Mouse (Mus musculus): Measurements from ENCODE around the gene Gm49388.
"Not testable (repeated sequence)": the region's sequence is repeated elsewhere in the genome, so short reads cannot be mapped to it uniquely, and the experiment has no call there.

The Gm49388 gene

DNA sequence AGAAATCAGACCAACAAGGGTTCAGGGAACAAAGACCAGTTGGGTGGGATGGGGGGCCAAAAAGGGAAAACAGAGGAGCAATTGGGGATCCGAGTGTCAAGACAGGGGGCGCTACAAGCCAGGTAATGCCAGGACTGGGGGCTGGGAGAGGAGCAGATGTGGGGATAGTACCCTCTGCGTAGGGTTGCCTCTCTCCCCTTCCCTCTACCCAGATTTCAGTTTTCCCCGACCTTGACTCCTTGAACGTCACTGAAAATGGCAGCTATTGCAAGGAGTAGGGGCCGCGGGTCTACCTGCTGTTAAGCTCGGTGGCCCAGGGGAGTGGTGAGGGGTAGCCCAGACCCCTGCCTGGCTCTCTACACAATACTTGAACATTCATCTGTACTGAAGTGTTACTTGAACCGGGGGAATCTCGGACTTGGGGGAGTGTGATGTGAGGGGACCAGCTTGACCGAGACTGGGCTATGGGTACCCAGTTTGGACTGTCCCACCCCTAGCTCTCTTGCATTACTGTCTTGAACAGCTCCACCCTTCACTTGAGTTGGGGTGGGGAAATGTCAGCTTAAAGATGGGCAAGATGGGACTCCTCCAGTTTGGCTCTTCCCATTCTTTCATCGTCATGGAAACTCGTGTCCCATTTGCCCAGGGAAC lies 16.9 kb upstream of the Gm49388 start:
- no peak for DNase-seq (ENCODE audit: low read depth, low spot score)

DNA sequence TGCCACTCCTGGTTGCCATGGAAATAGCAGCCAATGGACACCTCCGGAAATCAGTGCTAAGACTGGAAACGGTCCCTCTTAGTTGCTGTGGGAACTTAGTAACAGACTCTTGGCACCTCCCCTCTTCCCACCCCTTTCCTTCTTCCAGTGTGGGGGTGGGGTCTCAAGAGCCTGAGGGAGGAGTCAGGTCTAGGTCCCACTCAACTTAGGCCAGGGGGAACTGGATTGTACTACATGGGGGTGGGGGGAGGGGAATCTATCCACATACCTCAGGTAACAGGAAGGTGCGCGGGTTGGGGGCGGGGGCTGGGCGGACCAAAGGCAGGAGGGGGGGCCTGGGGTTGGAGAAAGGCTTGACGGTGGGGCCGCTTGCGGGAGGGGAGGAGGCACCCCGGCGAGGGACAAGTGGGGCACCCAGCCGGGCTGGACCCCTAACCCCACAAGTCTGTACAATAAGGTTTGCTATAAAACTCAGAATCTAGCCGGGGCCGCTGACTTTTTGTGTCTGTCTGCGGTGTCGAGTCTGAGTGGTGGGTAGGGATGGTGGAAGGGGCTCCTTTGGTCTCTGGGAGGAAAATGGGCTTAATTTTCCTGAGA lies 16.3 kb upstream of the Gm49388 start:
- DNase-seq (ENCODE audit: low read depth, low spot score) = peak; percentile 94

DNA sequence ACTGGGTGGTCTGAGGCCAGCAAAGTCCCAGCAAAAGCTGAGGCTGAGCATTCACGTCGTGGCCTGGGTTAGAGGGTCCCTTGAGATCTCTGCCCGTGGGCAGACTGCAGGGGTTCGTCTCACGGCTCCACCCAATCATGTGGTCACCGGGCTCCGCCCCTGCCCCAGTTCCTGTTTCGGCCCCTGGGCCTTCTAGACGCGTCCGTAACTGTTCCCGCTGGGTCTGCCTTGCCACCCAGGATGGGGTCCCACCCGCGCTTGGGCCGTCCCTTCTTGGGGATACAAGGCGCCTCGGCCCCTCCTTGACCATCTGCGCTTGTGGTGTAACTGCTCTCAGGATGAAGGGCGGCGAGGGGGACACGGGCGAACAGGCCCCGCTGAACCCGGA lies 15.8 kb upstream of the Gm49388 start, which contains the start of gene Orai3:
Orai3 (plus strand) TSS at position 165 of the 388 bp plus-strand sequence.
- peak; percentile 79 for DNase-seq (ENCODE audit: low read depth, low spot score)

DNA sequence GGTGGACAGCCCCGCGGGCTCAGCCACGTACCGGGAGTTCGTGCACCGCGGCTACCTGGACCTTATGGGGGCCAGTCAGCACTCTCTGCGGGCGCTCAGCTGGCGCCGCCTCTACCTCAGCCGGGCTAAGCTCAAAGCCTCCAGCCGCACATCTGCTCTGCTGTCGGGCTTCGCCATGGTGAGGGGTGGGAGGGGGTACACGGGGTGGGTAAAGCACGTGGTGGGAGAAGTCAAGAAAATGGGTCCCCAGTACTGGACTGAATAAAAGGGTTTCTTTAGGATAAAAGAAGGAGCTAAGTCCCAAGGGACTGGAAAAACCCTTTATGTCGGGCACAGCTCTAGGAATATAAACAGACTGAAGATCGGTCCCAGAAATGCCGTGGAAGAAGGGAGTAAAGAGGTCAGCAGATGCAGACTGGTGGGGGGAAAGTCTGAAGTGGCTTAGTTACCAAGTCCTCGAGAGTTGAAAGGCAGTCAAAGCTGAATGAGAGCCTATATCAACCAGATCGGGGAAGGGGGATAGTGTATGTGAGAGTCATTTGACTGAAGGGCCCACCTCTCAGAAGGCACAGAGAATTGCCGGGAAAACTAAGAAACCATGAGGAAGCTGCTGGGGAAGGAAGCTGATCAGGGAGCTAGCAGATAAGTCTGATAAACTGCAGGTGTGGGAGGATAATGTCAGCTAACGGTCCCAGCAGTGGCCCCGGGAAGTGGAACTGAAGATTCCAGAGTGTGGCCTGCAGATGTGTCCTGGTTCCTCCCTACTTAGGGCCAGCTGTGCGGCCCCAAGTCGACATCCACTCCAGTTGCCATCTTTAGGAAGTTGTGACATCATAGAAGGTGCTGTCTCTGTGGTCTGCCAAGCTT lies 15.1 kb upstream of the Gm49388 start:
- DNase-seq (ENCODE audit: low read depth, low spot score) = peak; percentile 34

DNA sequence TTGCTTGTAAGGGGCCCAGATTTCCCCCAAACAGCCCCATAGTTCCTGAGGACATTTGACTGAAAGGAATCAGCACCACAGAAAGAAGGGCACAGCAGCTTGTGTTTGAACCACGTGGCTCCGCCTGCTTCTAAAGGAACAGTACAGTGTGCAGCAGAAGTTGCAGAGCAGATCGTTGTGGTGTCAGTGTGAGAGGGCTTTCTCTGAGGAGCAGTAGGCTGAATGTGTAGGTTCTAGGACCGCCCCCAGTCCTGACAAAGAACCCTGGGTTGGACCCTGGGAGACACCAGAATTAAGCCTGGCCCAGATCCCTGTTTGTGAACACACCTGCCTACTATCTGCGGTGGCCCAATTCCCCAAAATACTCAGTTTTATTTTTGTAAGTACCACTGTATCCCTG lies 14.1 kb upstream of the Gm49388 start:
- no peak for DNase-seq (ENCODE audit: low read depth, low spot score)

DNA sequence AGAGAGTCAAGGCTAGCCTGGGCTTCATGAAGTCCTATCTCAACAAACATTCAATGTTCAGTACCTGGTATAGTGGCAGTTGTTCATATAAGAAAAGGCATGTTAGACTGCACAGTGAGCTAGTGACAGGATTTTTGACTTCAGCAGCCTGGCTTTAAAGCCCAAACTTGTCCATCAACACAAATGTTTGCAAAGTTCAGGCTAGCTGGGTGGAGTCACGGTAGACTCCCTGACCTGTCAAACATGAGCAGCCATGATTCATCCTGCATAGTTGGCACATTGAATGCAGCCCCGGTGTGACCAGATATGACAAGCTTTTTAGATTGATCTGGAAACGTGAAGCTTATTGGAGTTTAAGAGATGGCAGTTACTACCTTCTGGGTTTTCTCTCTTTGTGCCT lies 13.3 kb upstream of the Gm49388 start:
- DNase-seq (ENCODE audit: low read depth, low spot score) = no peak

DNA sequence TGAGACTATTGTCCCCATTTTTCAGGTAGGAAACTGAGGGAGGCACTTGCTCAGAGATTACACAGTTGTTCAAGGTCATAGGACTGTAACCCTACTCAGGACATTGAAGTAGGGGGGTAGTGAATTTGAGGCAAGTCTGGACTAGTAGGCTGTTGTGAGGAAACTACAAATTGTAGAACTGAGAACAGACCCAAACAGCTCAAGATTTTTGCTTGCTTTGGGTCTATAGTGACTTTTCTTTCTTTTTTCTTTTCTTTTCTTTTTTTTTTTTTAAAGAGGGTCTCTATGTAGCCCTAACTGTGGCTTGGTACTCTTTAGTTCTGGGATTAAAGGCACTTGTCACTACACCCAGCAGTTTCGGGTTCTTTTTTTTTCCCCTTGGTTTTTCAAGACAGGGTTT lies 12.9 kb upstream of the Gm49388 start:
- DNase-seq (ENCODE audit: low read depth, low spot score) = no peak

DNA sequence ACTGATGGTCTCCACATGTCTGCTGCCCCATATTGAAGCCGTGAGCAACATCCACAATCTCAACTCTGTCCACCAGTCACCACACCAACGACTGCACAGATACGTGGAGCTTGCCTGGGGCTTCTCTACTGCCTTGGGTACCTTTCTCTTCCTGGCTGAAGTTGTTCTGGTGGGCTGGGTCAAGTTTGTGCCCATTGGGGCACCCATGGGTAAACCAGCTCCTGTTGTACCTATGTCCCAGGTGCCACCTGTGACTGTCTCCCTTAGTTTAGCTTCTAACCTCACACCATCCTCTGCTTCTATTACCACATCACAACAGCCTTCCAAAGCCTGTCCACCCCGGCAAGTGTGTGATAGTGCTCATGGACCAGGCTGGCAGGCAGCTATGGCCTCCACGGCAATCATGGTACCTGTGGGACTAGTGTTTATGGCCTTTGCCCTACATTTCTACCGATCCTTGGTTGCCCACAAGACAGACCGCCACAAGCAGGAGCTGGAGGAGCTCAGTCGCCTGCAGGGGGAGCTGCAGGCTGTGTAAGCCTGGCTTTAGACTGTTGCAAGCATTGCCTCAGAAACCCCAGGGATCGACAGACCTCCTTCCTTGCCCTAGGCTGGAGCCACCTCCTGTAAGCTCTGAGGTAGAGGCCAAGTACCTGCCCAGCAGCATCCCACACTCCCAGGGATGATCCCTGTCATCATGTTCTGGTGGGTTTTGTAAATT lies 11.6 kb upstream of the Gm49388 start:
- DNase-seq (ENCODE audit: low read depth, low spot score) = peak; percentile 85

DNA sequence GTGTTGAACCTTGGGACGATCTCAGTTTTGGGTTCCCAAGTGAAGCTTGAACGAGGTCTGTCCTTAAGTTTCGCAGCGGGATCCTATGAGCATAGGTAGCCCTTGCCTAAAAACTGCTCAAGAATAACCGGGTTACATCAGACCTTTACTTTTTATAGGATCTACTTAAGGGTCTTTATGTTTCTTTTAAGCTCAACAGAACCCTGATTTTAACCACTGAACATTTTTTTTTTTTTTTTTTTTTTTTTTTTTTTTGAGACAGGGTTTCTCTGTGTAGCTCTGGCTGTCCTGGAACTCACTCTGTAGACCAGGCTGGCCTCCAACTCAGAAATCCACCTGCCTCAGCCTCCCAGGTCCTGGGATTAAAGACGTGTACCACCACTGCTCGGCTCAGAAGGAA lies 9.6 kb upstream of the Gm49388 start:
- DNase-seq (ENCODE audit: low read depth, low spot score) = not testable (repeated sequence)

DNA sequence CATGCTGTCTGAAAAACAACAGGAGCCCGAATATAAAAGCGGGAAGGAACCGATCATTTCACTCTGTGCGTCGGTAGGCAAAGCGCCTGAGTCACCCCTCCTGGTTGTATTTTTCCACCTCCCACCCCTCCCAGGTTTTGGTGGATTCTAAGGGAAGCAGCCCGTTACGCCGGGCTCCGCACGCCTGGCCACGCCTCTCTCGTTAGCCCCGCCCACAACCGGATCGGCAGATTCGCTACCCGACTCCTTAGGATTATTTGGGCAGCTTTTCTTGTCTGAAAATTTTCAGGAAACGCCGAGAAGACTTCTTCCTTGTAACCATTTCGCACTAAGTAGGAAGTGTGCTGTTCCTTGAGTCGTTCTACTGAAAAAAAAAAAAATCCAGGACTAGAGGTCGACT lies 9.0 kb upstream of the Gm49388 start, which contains the start of gene Setd1a:
Setd1a (plus strand) TSS at position 245 of the 400 bp plus-strand sequence.
- peak; percentile 88 for DNase-seq (ENCODE audit: low read depth, low spot score)

DNA sequence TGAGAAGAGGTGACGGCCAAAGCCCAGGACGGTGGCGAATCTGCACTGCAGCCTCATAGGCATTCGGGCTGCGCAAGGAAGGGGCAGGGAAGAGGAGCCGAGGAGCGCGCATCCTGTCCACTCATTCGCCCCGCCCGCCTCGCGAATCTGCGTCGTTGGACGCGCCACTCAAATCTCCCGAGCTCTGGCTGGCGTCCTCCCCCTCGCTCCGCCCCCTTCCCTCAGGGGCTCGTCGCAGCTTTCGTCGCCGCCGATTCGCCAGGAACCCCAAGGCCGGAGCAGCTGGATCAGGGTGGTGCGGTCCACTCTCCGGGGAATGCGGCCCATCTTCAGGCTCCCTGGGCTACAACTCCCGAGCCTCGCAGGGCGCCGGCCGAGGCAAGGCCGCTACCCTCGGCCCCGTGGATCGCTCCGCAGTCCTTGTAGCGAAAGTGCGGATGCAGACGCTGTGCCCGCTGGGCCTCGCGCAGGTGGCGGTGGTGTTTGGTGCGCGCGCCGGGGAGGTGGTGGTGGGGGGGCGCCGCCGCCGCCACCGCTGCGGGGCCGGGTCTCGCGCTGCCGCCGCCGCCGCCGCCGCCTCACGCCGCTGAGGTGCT lies 8.4 kb upstream of the Gm49388 start:
- DNase-seq (ENCODE audit: low read depth, low spot score) = peak; percentile 97

DNA sequence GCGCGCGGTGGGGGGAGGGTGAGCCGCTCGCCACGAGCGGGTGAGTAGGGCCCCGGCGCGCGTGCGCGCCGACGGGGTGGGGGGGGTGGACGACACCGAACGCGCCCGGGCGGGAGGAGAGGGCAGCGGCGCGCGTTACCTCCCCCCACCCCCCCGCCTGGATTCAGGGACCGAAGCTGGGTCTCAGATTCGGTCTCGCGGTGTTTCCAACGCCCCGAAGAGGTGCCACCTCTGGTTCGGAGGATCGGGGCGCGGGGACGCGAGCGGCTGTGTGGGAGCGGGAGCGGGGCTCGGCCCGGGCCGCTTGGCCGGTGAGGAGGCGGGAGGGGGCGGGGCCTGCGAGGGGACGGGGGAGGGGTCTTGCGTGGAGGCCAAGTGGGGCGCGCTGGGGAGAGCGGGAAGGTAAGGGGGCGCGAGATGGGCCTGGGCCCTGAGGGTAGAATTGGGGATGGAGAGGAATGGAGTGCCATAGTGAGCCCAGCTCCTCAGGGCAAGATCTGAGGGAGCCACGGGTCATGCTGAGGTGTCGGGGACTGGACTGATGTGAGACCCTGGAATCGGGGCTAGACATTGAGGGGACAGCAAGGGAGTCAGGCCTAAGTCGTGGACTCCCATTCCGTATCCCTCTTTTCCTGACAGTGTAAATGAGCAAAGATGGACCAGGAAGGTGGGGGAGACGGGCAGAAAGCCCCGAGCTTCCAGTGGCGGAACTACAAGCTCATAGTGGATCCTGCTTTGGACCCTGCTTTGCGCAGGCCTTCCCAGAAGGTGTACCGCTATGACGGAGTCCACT lies 7.7 kb upstream of the Gm49388 start:
- peak; percentile 67 for DNase-seq (ENCODE audit: low read depth, low spot score)

DNA sequence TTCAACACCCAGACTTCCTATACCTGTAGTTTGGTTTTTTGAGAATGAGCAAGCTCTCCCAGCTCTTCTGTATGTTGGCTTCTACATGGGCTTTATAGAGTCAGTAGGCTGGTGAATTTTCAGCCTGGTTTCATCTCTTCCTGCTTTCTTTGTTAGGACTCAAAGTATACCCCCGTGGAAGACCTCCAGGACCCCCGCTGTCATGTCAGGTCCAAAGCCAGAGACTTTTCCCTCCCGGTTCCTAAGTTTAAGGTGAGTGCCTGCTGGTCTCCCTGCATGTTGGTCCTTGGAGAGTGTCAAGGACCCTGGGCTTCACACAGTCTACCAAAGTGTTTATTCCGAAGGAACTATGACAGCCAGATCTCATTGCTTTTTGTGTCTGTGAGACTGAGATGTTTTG lies 7.1 kb upstream of the Gm49388 start:
- no peak for DNase-seq (ENCODE audit: low read depth, low spot score)

DNA sequence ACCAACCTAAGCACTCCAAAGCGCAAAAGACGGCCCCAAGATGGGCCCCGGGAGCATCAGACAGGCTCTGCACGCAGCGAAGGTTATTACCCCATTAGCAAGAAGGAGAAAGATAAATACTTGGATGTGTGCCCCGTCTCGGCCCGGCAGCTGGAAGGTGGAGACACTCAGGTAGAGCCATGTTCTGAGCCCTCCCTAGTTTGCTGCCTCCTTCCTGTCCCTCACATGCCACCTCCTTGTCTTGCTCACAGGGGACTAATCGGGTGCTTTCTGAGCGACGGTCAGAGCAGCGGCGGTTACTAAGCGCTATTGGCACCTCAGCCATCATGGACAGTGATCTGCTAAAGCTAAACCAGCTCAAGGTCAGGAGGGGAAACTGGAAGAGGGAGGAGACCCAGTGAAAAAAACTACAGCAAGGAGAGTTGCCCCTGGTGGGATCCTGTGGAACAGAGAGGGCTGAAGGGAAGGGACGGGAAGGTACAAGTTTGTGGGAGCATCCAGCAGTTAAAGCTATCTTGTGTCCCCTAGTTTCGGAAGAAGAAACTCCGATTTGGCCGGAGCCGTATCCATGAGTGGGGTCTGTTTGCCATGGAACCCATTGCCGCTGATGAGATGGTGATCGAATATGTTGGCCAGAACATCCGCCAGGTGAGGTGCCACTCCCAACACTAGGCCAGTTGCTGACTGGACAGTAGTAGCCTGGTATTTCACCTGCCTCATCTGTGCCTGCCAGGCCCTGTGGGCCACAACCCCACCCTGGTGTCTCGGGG lies 11.9 kb downstream of the Gm49388 start:
- no peak for DNase-seq (ENCODE audit: low read depth, low spot score)

DNA sequence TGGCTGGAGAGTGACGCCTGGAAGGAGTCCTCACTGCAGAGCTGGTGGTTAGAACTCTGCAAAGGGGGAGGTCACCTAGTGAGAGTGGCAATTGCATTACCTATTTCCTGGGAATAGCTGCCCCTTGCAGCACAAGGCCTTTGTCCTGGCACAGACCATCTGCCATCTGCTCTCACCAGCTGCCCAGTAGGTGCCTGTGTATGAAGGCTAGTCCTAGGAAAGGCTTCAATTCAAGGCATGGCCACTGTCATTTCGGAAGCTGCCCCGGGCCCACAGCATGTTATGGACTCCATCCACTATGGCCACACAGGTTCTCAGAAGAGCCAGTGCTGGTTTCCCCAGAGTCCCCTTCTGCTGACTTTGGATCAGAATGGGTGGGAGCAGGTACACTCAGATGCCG lies 13.2 kb downstream of the Gm49388 start:
- no peak for DNase-seq (ENCODE audit: low read depth, low spot score)

DNA sequence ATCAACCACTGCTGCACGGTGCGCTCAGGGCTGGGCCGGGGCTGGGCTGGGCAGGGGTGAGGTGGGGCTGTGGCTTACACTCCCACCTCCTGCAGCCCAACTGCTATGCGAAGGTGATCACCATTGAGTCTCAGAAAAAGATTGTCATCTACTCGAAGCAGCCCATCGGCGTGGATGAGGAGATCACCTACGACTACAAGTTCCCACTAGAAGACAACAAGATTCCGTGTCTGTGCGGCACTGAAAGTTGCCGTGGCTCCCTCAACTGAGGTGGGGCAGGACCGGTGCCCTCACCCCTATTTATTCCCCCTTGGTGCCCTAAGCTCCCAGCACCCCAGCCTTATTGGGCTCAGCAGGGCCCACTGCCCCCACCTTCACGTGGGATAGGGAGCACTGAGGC lies 13.8 kb downstream of the Gm49388 start:
- no peak for DNase-seq (ENCODE audit: low read depth, low spot score)

DNA sequence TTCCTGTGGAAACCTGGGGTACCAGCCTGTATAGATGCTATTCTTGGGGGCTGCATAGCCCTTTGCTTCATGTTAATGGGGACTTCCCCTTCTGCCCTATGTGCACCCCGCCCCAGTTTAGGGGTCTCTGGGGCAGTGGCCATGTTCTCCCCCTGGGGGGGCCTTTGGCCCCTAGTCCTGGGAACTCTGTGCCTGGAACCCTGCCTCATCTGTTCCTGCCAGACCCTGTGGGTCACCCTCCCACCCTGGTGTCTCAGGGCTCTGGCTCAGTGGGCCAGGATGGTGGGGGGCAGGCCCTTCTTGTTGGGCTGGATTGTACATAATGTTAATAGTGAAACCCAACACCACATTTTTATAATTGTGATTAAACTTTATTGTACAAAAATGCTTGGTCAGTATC lies 14.3 kb downstream of the Gm49388 start:
- DNase-seq (ENCODE audit: low read depth, low spot score) = no peak

DNA sequence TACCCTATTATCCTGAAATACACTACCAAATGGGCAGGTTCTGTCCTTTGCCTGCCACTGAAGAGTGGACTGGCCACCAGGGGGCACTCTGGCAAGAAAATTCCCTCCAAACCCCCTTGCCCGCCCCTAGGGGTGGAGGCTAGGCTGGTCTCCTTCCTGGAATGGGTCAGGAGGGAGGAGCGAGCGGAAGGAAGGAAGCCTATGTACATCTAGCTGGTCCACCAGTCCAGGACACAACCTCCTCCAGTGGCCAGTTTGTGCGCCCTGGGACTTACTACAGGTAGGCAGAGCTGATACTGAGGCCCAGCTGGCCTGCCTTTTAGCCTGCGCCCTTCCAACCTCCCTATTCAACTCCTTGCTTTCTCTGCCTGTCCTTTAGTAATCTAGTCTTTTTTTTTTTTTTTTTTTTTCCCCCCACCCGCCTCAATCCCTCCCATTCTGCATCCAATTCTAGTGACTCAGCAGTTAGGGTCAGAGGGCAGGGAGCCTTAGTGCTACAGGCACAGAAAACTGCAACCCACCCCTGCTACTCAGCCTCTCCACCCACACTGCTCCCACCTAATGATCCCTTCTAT lies 15.1 kb downstream of the Gm49388 start, which contains the start of gene Hsd3b7:
Hsd3b7 (plus strand) TSS at position 170 of the 575 bp plus-strand sequence.
- DNase-seq (ENCODE audit: low read depth, low spot score) = peak; percentile 92

DNA sequence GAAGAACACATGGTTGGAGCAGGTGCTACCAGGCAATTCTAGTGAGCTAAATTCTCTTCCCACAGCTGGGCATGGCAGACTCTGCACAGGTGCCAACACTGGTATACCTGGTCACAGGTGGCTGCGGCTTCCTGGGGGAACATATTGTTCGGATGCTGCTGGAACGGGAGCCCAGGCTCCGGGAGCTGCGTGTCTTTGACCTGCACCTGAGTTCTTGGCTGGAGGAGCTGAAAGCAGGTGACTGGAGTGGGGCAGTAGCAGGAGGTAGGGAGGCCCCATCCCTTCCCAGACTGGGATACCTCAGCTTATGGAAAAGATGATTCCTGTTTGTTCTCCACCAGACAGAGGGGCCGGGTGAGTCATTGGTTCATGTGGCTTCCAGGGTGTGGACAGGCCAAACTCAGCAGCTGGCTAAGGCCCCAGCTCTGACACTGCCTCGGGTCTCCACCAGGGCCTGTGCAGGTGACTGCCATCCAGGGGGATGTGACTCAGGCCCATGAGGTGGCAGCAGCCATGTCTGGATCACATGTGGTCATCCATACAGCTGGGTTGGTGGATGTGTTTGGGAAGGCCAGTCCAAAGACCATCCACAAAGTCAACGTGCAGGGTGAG lies 15.7 kb downstream of the Gm49388 start:
- DNase-seq (ENCODE audit: low read depth, low spot score) = no peak

Data from mesoderm, embryonic 11.5 days (tissue).